8 mouse cellular contexts compared by ENCODE assay signal in genomic region chr9:63377270-63378142, GRCm38 (mm10). TPM values are rescaled to one million over a fixed set of nuclear protein-coding genes. Genes with fewer than 3 reads are reported as not detected.
DNase-seq lines count a peak whose midpoint lies in the region; ATAC-seq and TF ChIP-seq lines count a peak whose summit lies in the region.

Map2k5 (minus strand) TSS chr9:63377902.

- intact Hi-C loops in heart, postnatal 14 days (cut with DNase I) = loop anchor here (2.0 kb wide), 1 partner anchor 21 kb away; the partner anchor contains the start of gene 2300009A05Rik

- peak; percentile 97 for ATAC-seq in forebrain, embryonic 14.5 days
- ATAC-seq in neutrophil, adult 5-6 weeks (ENCODE audit: extremely low read depth, insufficient number of reproducible peaks, low FRiP score, poor library complexity, severe bottlenecking) = peak; percentile 91

- H3K27me3 ChIP-seq in forebrain, embryonic 14.5 days (replicated peaks; ENCODE audit: control insufficient read depth, insufficient read depth, low read length) = no peaks in the 10 kb centered on the region

- H3K4me2 ChIP-seq in forebrain, embryonic 14.5 days (ENCODE audit: low read length) = peak within 1 kb of the TSS; percentile 75

- H3K4me3 ChIP-seq in forebrain, embryonic 14.5 days (ENCODE audit: low read depth, low read length) = peak within 1 kb of the TSS; percentile 76
- H3K4me3 ChIP-seq in lung, adult 2 months (replicated peaks; ENCODE audit: extremely low read depth, low read depth, low read length) = peak within 1 kb of the TSS; percentile 94

- H3K36me3 ChIP-seq in forebrain, embryonic 14.5 days (ENCODE audit: control insufficient read depth, insufficient read depth, low read length) = no peaks in the 10 kb centered on the region

- peak; percentile 87 for DNase-seq in ES-CJ7 (ENCODE audit: low read depth, low spot score)
- peak; percentile 92 for DNase-seq in cerebellum, adult 11 months
- DNase-seq in forebrain, embryonic 14.5 days (ENCODE audit: low spot score) = peak; percentile 94
- DNase-seq in heart, postnatal 14 days = peak; percentile 91 to 93
- peak; percentile 87 to 93 for DNase-seq in layer of hippocampus, adult 18-20 months (ENCODE audit: low spot score in 2 of 2)
- DNase-seq in lung, adult 2 months = peak; percentile 90
- DNase-seq in thymus, adult 18-20 months = peak; percentile 87 to 88

- H3K9ac ChIP-seq in forebrain, embryonic 14.5 days (ENCODE audit: low read length) = peak within 1 kb of the TSS; percentile 88

- peak; percentile 30; the same call in 1 of the 2 replicates for TF ChIP-seq POLR2A in lung, adult 2 months (IDR thresholded peaks at IDR 0.05; ENCODE audit: borderline replicate concordance, extremely low read depth, low read depth, low read length)

- TF ChIP-seq CTCF in lung, adult 2 months (IDR thresholded peaks at IDR 0.05; ENCODE audit: insufficient read depth, low read length) = no peak

- WGBS in forebrain, embryonic 14.5 days = 1% methylated on average over 57 of the region's 58 CpGs
- WGBS in lung, adult 2 months = under 1% methylated on average over 58 of the region's 58 CpGs

- H3K4me1 ChIP-seq in forebrain, embryonic 14.5 days (ENCODE audit: control insufficient read depth, insufficient read depth, low read length) = peaks cover 23% of the 10 kb centered on the region
- H3K4me1 ChIP-seq in lung, adult 2 months (ENCODE audit: control insufficient read depth, insufficient read depth, low read length) = peaks cover 3% of the 10 kb centered on the region; the same call in 1 of the 2 replicates

- no peaks in the 10 kb centered on the region for H3K9me3 ChIP-seq in forebrain, embryonic 14.5 days (replicated peaks; ENCODE audit: control insufficient read depth, low read length)

- peak within 1 kb of the TSS; percentile 74 for H3K27ac ChIP-seq in forebrain, embryonic 14.5 days (ENCODE audit: low read depth, low read length)

RNA-seq across cellular contexts. Expression of gene Map2k5, which starts in this region (rescaled TPM):
- 38.3 and 40.3 TPM in 2 replicates for polyA plus RNA-seq in forebrain, embryonic 14.5 days (2014; fragmentation: Nextera tagmentation; extraction: Ambion mirVana)
- 10 to 100 TPM; 20.6 to 21.0 TPM for total RNA-seq in heart, postnatal 14 days (2021)
- total RNA-seq in layer of hippocampus, adult 18-20 months (2021) = 10 to 100 TPM; 29.9 to 32.7 TPM
- 38.0 and 45.8 TPM in 2 replicates for polyA plus RNA-seq in lung, adult 2 months (2012; rRNA removed)
- total RNA-seq in neutrophil, adult 5-6 weeks (2017) = 28.7 and 29.2 TPM in 2 replicates

Comparison
In these comparisons a context has a peak if more than half of its experiments do, and no peak if none do; other contexts are left out.
1. Peak in every context shown above with its lines: DNase-seq, ATAC-seq, H3K4me3 ChIP-seq and H3K27ac ChIP-seq.